Mouse (Mus musculus) ZHBTc4 (cell line): ENCODE data around the gene Dok7.

Source experiments
- DNase-seq: peaks from one replicate; pipeline ENCODE4 v3.0.0-alpha.2; 2011; ENCODE audit warnings: low read depth, low spot score

Dok7 gene

GRCm38 (mm10) chr5:35056604-35057432 lies at the start of gene Dok7:
TSS of gene Dok7 (plus strand) at chr5:35056766.
- DNase-seq: peak; percentile 34

- DNase-seq: no peak
Measured at GRCm38 (mm10) chr5:35009163-35009562, 47.4 kb upstream of the Dok7 start.

DNA sequence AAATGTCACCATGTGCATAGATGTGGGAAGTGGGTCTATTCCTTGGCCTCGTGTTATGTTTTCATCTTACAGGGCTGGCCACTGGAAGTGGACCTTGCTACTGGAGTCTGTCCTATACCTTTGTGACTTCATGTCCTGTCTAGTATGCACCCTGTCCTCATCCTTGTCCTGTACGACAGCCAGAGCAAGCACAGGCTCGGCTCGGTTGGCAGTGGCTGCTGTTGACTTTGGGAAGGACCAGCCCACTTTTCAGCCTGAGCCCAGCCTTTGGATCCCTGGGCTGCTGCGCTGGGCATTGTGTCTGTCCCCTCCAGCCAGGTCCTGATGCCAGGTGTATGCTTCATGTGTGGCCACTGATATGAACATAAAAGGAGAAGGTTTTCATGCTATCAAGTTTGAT lies 45.9 kb upstream of the Dok7 start:
- no peak for DNase-seq

DNA sequence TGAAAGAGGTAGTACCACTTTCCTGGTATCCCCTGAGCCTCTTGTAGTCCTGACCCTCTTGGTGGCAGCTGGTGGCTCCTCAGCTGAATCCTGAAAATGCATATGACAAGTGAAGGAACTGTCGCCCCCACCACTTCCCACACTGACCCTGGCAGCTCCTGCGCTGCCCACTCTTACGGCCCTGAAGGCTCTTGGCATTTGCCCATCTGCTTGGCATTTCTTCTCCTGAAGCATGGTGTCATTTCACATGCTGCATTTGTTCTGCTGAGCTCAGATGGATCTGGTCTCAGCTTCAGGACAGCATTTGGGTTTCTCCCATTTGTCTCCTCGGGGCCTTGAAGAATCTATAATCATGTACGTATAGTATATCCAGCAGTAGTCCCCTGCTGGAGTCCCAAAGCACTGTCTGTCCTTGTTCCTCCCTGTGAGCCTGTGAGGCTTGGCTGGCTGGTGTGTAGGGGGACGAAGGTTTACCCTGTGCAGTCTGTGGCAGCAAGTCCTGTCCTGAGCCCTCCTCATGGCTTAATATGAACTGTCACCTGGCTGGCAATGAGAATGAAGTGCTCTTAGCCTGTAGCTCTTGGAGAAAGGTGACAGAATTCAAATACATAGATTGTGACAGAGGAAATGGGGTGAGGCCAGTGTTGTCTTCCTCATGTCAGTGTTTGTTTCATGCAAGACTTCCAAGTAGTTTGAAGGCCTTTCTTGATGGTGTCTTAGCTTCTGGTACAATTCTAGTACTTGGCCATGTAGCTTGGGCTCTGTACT lies 45.2 kb upstream of the Dok7 start:
- no peak for DNase-seq

- DNase-seq: peak; percentile 19
Measured at GRCm38 (mm10) chr5:35014036-35014435, 42.5 kb upstream of the Dok7 start.

DNA sequence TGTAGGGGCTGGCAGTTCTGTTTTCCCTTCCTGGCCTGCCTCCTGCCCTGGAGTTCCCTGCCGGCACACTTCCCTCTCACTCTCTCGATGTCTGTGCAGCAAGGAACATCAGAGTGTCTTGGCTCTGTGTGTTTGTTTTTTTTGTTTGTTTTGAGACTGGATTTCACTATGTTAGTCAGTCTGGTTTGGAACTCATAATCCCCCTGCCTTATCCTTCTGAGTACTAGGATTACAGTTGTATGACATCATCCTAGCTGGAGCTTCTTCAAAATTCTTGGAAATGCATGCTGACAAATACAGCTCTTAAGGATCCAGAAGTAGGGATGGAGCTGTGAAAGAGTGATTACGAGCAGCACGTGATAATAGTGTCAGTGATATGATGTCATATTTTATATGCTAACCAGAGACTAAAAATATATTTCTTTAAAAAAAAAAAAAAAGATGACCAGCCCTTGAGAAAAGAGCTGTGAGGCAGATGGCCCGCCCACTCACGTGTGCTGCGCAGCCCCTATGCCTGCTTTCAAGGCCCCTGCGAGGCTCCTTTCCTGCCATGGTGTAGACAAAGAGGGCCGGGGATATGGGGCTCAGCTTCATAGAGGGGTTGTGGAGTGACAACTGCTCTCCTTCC lies 36.8 kb upstream of the Dok7 start:
- DNase-seq: no peak

DNA sequence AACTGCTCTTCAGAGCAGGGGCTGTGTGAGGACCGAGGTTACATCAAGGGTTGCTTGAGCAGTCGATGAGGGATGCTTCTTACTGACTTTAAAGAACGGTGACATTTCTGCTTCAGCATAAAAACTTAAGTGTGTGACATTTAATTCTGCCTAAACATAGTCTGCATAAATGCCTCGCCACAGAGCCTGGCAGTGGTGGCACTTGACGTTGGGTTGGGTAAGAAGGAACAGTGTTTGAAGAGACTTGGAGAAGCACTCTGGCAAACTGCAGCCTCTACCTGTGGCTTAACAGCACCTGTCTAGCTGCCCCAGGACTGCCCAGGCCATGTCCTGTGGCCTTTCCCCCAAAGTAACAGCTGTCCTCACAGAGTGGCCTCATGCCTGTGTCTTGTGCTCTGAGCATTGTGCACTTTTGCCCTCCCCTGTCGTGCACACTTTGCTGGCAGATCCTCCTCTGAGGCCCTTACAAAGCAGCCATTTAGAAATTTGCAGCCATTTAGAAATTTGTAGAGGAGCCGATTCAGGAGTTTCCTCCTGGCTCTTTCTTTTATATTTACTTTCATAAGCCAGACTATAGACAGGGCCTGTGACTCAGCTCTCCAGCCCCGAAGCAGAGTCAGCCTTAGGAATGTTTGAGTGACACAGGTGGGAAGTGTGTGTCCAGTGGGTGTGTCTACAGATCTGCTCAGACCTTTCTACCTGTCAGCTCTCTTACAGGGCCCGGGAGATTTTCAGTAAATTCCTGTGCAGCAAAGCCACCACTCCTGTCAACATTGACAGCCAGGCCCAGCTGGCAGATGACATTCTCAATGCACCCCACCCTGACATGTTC lies 35.9 kb upstream of the Dok7 start:
- no peak for DNase-seq

- peak; percentile 40 for DNase-seq
Measured at GRCm38 (mm10) chr5:35024975-35025374, 31.6 kb upstream of the Dok7 start.

- DNase-seq: no peak
Measured at GRCm38 (mm10) chr5:35029303-35029702, 27.3 kb upstream of the Dok7 start.

DNA sequence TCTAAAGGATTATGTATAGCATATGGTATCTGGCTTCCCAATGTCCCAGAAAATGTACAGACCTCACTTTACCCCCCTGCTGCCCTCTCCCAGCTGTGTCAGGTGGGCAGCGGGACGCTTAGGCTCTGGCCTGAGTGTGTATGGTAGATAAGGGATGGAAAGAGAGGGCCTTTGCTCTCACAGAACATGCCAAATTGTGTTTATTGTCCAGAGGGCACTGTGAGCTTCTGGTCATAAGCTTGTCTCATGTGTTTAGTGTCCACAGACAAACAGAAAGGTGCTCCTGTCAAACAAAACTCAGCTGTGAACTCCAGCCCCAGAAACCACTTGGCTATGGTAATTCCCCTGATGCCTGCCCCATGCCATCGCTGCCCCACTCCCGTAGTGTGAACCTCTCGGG lies 26.8 kb upstream of the Dok7 start:
- no peak for DNase-seq

- DNase-seq: no peak
Measured at GRCm38 (mm10) chr5:35033068-35033467, 23.5 kb upstream of the Dok7 start.

- DNase-seq: no peak
Measured at GRCm38 (mm10) chr5:35033619-35034018, 22.9 kb upstream of the Dok7 start.

DNA sequence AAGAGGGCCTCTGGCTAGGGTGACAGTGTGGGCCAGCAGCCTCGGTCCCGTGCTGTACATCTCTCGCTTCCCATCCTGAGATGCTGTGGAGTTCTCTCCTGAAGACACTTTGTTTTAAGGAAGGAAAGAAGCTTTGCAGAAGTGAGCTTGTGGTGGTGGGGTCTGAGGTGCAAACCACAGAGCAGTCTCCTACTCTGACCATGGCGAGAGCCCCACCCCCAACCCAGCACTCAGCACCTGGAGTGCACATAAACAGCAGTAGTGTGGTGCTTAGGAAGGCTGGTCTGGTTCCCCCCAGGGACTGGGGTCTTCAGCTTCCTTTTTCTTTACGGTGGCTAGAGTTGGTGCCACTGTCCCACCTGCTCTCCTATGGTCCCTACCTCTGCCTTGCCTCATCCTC lies 21.4 kb upstream of the Dok7 start:
- DNase-seq: no peak

DNA sequence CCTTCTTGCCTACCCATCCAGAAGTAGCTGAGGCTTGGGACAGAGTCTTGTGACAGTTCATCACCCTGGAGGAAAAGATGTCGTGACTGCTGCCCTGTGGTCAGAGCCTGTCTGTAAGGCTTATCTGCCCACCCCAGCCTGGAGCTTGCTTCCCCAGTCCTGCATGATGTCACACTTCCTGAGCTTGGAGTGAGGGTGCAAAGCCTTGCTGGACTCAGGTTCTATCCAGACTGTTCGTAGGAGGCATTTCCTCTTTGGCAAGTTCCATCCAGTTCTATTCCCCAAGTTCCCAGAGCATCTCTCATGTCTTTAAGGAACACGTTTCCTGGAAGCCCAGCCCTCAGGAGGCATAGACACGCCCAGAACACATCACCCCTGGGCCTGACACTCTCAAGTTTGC lies 20.8 kb upstream of the Dok7 start:
- DNase-seq: peak; percentile 49

DNA sequence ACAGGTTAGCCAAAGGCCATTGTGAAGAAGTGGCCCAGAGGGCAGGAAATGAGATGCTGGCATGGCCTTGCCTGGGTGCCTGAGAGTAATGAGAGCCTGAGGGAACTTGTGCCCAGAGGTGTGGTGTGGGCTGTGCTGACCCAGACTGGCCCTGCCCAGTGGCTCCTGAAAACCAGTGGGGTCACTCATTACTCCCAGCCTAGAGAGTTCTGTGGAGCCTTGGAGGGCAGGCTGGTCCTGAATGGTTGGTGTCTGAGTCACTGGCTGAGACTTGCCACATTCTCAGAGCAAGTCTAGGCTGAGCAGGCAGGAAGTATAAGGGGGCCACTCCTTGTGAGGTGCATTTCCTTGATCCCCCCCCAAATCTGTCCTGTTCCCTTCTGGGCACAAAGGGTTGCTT lies 19.1 kb upstream of the Dok7 start:
- DNase-seq: no peak

DNA sequence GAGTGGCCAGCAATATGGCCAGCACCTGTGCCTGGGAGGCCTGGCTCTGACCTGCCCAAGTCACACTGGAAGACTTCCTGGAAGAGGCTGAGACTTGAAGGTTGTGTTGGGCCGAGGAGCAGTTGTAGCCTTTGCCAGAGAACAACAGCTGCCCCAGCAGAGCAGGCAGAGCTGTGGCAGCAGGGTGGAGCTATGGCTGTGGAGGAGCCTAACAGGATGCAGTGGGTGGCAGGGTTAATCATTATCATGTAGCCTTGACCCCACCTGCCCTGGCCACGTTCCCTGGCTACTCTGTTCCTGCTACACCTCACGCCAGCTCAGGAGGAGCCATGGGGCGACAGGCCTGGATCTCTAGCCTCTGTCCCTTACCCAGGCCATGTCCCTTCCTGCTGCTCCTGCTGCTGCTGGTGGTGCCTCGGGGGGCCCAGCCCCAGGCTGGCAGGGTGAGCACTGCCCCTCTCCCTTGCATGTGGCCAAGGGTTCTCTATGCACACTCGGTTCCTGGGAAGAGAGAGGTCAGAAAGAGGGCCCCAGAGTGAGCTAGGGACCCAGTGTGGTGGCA lies 15.2 kb upstream of the Dok7 start, which contains the start of gene Hgfac:
TSS of gene Hgfac (plus strand) at position 242 of the 562 bp plus-strand sequence.
- no peak for DNase-seq

DNA sequence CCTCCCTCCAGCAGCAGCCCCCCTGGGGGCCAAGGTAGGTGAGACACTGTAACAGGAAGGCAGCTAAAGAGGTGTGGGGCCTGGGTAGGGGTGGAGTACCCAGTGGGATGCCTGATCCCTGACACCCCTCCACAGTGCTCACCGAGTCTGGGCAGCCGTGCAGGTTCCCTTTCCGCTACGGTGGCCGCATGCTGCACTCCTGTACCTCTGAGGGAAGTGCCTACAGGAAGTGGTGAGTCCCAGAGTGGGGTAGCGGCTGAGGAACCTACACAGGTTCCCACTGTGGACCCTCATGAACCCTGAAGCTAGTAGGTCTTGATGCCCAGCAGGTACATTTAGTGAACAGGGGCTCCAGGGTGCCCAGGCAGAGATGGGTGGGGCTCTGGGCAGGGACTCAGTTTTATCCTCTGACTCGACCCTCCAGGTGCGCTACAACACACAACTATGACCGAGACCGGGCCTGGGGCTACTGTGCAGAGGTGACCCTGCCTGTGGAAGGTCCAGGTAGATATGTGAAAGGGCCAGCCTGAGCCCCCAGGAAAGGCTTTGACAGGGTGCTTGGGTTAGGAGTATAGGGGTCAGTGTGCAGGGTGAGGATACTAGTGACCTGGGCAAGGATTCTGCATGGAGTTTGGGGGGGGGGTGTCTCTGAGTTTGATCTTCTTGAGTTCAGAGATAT lies 14.0 kb upstream of the Dok7 start:
- no peak for DNase-seq

DNA sequence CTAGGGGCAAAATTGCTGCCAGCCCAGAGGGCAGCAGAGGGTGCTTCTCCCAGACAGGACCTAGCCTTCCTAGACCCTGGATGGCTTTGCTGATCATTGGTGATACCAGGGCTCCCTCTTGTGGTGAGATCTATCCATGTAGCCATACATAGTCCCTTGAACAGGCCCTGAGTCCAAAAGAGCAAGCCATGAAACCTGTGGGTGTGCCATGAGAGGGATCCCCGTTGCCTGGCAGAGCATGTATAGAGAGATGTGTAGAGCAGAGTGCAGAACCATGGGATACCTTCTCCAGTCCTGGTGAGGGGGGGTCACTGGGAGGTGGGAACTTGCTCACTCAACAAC lies 13.5 kb upstream of the Dok7 start:
- peak; percentile 77 for DNase-seq

GRCm38 (mm10) chr5:35050541-35050940 lies 6.0 kb upstream of the Dok7 start:
- peak; percentile 15 for DNase-seq

DNA sequence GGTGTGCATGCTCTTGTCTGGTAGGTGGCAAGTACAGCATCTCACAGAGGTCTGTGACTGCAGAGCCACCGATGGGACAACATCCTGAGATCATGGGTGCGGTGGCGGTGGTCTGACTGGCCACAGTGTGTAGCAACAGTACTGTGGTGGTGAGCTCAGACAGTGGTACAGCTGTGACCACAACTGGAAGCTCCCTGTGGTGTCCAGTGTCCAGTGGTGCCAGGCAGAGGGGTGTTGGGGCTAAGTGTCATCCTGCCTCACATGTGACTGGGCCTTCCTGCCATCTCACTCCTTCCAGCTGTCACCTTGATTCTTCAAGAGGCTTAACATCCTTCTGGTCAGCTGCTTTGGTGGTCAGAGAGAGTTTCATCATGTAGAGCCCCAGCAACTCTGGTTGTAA lies 1.9 kb upstream of the Dok7 start:
- DNase-seq: no peak

DNA sequence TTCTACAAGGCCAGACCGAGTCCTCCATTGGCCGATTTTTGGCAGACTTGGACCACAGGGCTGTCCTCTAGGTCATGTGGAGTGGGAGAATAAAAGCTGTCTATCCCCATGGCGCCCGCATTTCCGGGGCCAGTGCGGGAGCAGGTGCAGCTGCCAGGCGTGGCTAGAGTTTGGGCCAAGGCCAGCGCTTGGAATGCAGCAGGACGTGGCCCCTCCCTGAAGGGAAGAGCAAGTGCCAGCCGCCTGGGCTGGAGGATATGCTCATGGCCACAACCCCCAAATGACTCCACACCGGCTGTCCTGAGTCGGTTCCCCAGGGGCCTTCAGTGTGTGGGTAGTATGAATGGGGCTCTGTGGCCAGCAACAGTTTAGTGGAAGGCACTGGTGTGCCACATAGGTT lies 1.5 kb upstream of the Dok7 start:
- peak; percentile 44 for DNase-seq
